Mouse (Mus musculus): ENCODE measurements around the gene Metrn. TPM values are rescaled to one million over a fixed set of nuclear protein-coding genes. Genes with fewer than 3 reads are reported as not detected.
"Not testable (repeated sequence)": the region's sequence is repeated elsewhere in the genome, so short reads cannot be mapped to it uniquely, and the experiment has no call there.

Gene Metrn
- polyA plus RNA-seq, 1 experiment, result 15.4 TPM

DNA sequence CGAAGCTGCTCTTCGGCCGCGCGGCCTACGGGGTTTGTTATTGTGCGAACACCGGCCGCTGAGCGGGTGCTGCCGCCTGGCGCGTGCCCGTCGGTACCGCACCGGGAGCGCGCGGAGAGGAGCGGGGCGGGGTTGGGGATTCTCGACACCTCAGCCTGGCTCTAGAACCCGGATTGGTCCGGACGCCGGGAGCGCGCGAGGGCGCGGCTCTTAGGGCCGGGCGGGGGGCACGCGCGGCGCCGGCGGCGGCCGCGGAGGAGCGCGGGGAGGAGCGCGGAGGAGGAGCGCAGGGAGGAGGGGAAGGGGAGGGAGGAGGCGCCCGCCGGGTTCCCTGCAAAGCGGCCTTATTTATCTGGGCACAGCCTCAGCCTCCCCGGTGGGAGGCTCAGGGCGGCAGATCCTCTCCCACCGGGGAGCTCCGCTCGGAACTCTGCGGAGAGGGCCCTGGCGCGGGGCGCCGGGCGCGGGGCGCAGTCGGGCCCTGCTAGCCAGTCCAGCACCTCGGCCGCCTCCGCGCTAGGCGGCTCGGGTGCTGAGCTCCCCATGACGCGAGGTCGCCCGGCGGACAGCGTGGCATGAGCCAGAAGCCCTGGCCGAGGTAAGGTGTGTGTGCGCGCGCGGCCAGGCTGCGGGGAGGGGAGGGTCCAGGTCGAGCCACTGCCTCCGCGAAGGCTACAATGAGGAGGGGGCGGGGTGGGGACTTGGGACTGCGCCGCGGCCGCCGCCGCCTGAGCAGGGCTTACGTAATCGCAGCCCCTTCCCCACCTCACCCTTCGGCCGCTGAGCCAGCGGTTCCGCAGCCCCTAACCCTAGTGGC is 12.1 kb upstream of the Metrn start, which contains the start of gene Fbxl16:
Fbxl16 (plus strand) TSS at position 297 of the 817 bp plus-strand sequence.
- DNase-seq (ENCODE audit: low spot score), result no peak

DNA sequence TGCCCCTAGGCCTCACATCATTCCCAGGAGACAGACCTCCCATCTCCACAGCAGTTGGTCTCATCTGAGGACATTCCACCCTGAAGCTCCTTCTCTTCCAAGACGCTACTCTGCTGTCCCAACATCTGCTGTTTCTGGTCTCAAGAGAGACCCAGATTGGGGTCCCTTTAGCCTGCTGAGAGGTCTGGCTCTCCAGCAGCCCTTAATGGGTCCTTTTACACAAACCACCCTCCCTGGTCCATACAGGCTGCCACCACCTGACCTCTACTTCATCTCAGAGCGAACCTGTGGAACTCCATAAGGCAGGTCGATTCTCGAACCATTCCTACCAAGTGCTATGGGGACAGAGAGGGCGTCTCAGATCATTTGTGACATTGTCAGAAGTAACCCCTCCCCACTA is 11.1 kb upstream of the Metrn start:
- no peak for DNase-seq (ENCODE audit: low spot score)

DNA sequence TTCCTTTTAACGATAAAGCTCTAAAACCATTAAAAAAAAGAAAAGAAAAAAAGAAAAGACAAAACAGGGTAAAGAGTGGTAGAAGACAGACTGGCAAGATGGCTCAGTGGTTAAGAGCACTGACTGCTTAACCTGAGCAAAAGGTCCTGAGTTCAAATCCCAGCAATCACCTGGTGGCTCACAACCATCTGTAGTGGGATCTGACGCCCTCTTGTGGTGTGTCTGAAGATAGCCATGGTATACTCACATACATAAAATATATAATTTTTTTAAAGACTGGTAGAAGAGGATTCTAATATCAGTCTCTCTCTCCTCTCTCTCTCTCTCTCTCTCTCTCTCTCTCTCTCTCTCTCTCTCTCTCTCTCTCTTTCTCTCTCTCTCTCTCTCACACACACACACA is 10.5 kb upstream of the Metrn start:
- not testable (repeated sequence) for DNase-seq (ENCODE audit: low spot score)

DNA sequence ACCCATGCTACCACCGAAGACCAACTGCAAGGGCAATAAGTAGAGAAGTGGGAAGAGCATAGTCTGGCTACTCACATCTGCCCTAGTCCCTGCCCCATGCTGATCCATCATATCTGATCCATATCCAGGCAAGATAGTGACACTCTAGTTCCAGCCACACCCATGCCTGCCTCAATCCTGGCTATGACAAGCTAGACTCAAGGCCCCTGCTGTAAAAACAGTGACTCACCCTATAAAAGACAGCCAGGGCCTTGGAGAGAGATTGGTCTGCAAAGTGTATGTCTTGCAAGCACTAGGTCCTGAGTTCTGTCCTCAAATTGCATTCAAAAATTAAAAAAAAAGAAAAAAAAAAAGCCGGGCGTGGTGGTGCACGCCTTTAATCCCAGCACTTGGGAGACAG is 9.6 kb upstream of the Metrn start:
- no peak for DNase-seq (ENCODE audit: low spot score)

DNA sequence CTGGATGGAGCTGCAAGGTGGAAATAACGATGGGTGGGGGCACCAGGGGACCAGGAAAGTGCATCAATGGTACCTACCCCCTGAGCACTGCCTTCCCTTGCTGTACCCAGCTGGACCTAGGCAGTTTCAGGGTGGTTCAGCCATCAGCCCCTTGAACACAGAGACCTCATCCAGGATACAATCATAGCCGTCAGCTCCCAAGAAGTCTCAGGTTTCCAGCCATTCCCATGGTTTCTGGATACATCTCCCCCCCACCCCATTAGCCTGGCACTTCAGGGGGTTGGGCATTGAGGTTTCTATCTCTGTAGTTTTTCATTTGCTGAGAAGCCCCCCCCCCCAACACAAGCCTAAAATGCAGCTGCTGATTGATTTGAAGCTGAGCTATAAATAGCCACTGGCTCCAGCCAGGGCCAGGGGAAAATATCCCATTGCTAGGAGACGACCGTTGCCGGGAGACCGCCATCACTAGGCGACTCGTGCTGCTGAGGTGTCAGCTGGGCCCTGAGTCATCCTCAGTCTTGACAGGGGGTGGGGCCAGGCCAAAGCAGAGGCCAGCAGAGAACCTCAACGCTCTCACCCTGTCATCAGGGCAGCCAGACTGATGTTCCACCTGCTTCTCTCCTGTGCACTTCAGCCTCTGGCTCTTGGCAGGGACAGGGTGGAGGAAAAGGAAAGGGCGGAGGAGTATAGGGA is 6.0 kb upstream of the Metrn start:
- no peak for DNase-seq (ENCODE audit: low spot score)

DNA sequence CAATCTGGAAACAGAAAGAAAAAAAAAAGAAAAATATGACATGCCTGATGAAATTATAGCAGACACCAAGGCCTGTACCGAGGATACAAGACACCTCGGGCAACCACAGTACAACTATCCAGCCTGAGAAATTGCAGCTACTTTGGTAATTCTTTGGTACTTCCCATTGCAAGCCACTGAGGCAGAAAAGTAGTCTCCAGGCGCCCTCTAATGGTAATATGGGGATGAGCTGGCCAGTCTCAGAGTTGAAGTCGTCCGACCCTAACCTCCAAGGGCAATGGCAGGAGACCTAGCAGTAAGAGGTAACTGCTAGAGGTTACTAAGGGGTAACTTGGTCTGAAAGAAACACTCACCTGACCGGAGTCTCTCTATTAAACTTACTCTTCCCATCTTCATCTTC is 4.1 kb upstream of the Metrn start:
- DNase-seq (ENCODE audit: low spot score), result no peak

DNA sequence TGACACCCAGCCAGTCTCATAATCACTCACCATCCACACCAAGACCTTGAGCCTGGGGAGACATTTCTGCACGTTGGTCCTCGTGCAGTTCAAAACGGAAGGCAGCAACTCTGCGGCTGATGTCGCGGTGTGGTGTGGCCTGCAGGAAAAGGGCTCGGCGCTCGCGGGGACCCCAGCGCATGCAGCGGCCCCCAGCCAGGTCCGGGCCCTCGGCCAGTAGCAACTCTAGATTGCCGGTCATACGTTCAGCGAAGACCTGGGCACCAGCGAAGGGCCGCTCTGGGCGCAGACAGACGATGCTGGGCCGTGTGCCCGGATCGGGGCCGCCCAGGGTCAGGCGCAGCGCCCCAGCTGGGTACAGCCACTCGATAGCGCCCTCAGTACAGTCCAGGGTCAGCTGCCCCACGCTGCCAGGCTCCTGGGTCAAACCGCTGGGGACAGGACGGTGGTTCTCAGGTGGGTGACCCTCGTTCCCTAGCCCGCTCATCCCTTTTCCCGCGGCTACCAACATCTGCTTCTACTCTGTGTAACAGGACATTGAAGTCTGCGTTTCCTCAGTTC is 645 bp downstream of the Metrn start:
- no peak for DNase-seq (ENCODE audit: low spot score)

DNA sequence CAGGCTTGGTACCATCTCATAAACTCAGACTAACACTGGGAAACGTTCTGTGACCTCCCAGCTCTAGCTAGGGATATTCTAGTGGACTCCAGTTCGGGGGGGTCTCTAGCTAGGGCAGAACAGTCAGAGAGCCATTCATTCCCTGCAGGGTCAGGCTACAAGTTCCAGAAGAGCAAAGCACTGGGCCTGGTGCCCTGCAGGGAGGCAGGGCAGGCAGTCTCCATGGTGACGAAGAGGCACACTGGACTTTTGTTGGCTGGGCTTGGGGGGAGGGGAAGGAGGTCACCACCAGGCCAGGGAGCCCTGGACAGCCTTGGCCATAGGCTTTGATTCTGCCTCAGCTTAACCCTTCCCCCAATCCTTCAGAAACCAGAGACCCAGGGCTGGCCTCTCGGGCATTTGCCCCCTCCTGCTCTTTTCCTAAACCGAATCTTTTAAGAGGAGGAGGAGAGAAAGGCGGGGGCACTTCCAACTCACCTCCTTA is 1.3 kb downstream of the Metrn start, which contains the start of gene AC134908.4:
AC134908.4 (minus strand) TSS at position 51 of the 484 bp plus-strand sequence.
- DNase-seq (ENCODE audit: low spot score), result no peak

DNA sequence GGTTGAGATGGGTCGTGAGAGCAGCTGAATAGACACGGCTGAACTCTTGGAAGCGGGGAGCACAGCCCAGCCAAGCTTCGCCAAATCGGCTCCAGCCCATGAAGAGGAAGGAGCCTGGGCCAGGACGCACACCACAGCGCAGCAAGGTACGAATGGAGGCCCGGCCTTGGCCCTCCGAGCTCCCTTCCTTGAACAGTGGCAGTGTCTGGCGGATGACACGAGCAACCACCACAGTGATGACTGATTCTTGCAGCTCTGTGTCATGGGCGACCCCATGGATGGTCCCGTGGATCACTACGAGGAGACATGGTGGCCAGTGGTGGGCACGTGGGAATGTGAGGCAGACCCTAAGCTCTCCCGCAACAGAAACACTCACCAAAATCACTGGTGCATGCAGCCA is 1.9 kb downstream of the Metrn start:
- no peak for DNase-seq (ENCODE audit: low spot score)

- DNase-seq (ENCODE audit: low spot score), result no peak
These were observed 2.7 kb downstream of the Metrn start for GRCm38 (mm10) chr17:25794197-25794596.

DNA sequence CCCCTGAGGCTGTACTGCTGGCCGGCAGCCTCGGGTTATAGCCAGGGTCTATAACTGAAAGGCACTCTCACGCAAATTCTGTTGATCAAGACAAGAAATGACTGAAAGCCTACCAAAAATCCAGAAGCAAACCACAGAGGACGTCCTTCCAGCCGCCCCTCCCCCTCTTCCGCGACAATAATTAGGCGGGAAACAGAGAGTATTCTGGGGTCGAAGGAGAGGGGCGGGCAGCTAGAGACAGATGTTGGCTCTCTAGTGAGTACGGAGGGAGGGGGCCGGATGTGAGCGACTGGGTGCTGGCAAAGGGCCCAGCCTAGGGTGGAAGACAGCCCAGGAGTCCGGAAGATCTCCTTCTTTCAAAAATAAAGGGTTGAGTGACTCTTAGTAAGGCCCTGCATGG is 4.3 kb downstream of the Metrn start, which contains the start of gene Fam173a:
Fam173a (minus strand) TSS at position 287 of the 400 bp plus-strand sequence.
- DNase-seq (ENCODE audit: low spot score), result no peak

- peak; percentile 68 for DNase-seq (ENCODE audit: low spot score)
These were observed 5.0 kb downstream of the Metrn start for GRCm38 (mm10) chr17:25791843-25792527.

GRCm38 (mm10) chr17:25791320-25791842 is 5.6 kb downstream of the Metrn start:
- no peak for DNase-seq (ENCODE audit: low spot score)

- no peak for DNase-seq (ENCODE audit: low spot score)
These were observed 10.0 kb downstream of the Metrn start for GRCm38 (mm10) chr17:25786781-25787504.

DNA sequence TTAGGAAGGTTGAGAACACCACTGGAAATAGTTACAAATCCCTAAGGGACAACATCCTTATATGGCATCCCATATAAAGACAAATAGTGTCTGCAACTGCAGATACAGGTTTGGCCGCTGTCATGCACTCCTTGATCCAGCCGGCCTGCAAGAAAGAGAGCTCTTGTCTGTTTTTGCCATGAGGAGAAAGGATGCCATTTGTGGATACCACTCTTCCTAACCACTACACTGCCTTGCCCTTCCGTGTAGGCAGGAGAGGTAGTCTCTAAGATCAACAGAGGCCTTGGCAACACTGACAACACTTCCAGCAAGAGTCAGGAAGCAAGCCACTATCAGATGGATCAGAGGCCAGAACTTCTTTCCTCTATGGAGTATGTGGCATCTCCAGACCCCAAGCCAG is 10.7 kb downstream of the Metrn start, which contains the start of gene Ccdc78:
Ccdc78 (plus strand) TSS at position 301 of the 400 bp plus-strand sequence.
- no peak for DNase-seq (ENCODE audit: low spot score)

GRCm38 (mm10) chr17:25785281-25785745 is 11.6 kb downstream of the Metrn start, which contains the start of gene Haghl:
Gene Haghl, minus strand, starts transcription at chr17:25785673.
- DNase-seq (ENCODE audit: low spot score), result peak; percentile 93

DNA sequence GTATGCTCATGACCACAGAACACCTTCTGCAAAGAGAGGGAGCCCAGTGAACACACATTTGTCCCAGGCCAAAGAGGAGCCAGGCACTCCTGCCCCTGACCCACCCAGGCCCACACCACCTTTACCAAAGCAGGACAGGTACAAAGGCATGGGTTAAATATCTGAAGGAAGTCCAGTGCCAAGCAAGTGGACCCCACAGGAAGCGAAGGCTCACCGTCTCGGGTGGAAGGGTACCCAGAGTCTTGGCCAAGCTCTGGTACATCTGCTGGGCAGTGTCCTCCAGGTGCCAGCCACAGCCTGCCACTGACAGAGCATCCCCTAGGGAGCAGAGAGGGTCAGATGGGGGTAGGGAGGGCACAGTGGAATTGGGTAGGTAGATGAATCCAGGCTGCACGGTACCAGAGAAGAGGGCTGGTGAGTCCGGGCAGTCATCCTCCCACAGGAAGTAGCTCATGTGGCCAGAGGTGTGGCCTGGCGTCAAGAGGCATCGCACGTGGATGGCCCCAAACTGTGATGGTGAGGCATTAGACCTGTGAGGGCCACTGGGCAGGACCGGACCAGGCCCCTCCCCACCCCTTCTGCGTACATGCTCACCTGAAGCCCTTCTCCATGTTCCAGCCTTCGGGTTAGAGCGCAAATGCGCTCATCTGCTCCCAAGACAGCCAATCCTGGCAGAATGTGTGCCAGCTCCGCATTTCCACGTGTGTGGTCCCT is 12.9 kb downstream of the Metrn start:
- DNase-seq (ENCODE audit: low spot score), result no peak

DNA sequence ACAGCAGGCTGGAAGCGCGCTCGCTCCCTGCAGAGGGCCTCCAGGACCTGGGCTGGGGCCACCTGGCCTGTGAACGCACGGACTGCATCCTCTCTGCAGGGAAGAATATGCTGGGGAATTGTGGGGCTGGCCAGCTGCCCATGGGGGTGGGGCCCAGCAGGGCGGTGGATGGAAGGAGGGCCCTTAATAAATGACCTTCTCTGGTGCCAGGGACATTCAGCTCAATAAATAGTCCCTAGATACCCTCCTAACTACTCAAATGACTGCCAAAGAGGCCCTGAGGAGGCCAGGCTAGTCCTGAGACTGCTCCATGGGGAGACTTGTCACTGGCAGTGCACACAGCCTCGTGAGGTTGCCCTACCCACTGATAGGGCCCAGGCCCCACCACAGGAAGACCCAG is 13.8 kb downstream of the Metrn start:
- DNase-seq (ENCODE audit: low spot score), result no peak

DNA sequence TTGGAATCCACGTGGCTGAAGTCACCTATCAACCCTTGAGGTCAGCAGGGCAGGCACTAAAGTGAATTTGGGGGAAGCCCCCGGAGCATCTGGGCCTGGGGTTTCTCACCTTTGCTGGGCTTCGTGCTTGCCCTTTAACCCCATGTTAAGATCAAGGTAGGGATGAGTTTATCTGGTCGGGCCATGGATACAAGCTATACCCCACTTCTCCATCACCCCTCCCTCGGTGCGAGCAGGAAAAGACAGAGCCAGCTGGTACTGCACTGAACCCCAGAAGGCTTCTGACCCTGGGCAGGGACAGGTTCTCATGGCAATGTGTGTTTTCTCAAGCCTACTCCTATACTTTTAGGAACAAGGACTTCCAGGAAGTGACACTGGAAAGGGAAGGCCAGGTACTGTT is 15.6 kb downstream of the Metrn start:
- no peak for DNase-seq (ENCODE audit: low spot score)

- no peak for DNase-seq (ENCODE audit: low spot score)
These were observed 19.0 kb downstream of the Metrn start for GRCm38 (mm10) chr17:25777948-25778347.

Measured in urinary bladder, adult 2 months (tissue).